Mouse (Mus musculus) lung, adult 2 months (tissue): ENCODE data around the gene Bax.

Experiments
- CTCF ChIP-seq: fragments of 200-500 bp; IDR thresholded peaks from 2 replicates; pipeline ENCODE4 v1.5.1; 2011; ENCODE audit warnings: mild to moderate bottlenecking, low read length, control low read depth; ENCODE audit not compliant: insufficient read depth
- POLR2A ChIP-seq: fragments of 200-500 bp; IDR thresholded peaks from 2 replicates; pipeline ENCODE4 v1.6.1; 2011; ENCODE audit warnings: low read depth, mild to moderate bottlenecking, control low read depth, low read length, borderline replicate concordance; ENCODE audit errors: extremely low read depth

GRCm38 (mm10) chr7:45514411-45514810 is 47.7 kb upstream of the Bax start:
- TF ChIP-seq POLR2A, result no peak
- TF ChIP-seq CTCF, result no peak
